In the genomic region with DNA sequence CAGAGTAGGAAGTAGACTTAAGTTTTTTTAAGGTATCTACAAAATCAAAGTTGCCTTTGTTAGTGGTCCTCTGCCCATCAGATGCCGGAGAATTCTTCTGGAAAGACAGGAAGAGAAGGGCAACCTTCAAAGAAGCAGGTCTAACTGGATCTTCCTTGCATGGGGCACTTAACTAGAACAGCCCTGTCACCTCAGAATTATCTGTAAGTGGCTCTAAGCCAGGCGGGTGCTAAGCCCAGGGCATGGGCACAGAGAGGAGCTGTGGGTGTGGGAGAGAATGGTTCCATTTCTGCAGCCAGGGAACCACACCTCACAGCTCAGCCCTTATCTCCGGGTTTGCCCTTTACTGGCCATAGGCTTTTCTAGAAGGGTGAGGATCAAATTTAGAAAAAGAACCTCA, we compare ENCODE assay signal across 23 mouse cellular contexts.
"Had no signal": no experiment of that assay in that cellular context is flagged by ENCODE, and none has a peak within 500 bp of the region (broad histone marks: within the 10 kb centered on the region; RNA-seq: fewer than 3 reads in every experiment).

No protein-coding gene starts in this region.

- H3K36me3 ChIP-seq: liver, embryonic 12.5 days; midbrain, embryonic 12.5 days; neural tube, embryonic 13.5 days; neural tube, embryonic 15.5 days had no signal

- H3K4me3 ChIP-seq: liver, embryonic 12.5 days; megakaryocyte, embryonic 14.5 days; midbrain, embryonic 10.5 days; midbrain, embryonic 12.5 days; myocyte; neural tube, embryonic 13.5 days; neural tube, embryonic 15.5 days had no signal

- H3K27me3 ChIP-seq: liver, embryonic 12.5 days; megakaryocyte, embryonic 14.5 days; midbrain, embryonic 12.5 days; neural tube, embryonic 15.5 days had no signal

- ATAC-seq: liver, embryonic 12.5 days; midbrain, embryonic 16.5 days had no signal

- H3K9ac ChIP-seq: liver, embryonic 12.5 days; liver, embryonic 14.5 days; lung, embryonic 14.5 days; midbrain, embryonic 12.5 days; neural tube, embryonic 13.5 days; neural tube, embryonic 15.5 days had no signal

- H3K4me1 ChIP-seq: midbrain, embryonic 12.5 days had no signal

- DNase-seq: lung, adult 18-20 months; lung, embryonic 14.5 days; lung, postnatal 14 days; lung, postnatal 36 days; midbrain, embryonic 14.5 days; retina, postnatal 1 day; right cerebral cortex, adult 18-20 months; right cerebral cortex, postnatal 25 days; right cerebral cortex, postnatal 4 days; spleen, adult 18-20 months; thymus, adult 18-20 months; thymus, postnatal 25 days; thymus, postnatal 4 days had no signal

- H3K4me2 ChIP-seq: liver, embryonic 12.5 days; lung, embryonic 14.5 days; midbrain, embryonic 12.5 days; neural tube, embryonic 13.5 days; neural tube, embryonic 15.5 days had no signal

- H3K9me3 ChIP-seq: liver, embryonic 12.5 days; megakaryocyte, embryonic 14.5 days; midbrain, embryonic 10.5 days; midbrain, embryonic 12.5 days; neural tube, embryonic 13.5 days; neural tube, embryonic 15.5 days had no signal

- H3K27ac ChIP-seq: liver, embryonic 12.5 days; liver, embryonic 14.5 days; macrophage; midbrain, embryonic 10.5 days; midbrain, embryonic 12.5 days; neural tube, embryonic 13.5 days; neural tube, embryonic 15.5 days had no signal
